Mouse (Mus musculus) erythroblast, embryonic 14.5 days (primary cell): ENCODE data around the gene Ppfibp1.

Experiments used
- GATA1 ChIP-seq: IDR thresholded peaks from 2 replicates; pipeline ENCODE4 v1.6.1; 2012; ENCODE audit warnings: low read length, inconsistent platforms, mixed read lengths
- TAL1 ChIP-seq: IDR thresholded peaks from 3 replicates; pipeline ENCODE4 v1.6.1; 2012; ENCODE audit warnings: low read length, inconsistent platforms, mixed read lengths

- no peak for TF ChIP-seq GATA1
- TF ChIP-seq TAL1, result no peak
Measured at GRCm38 (mm10) chr6:147079919-147080318, 191.6 kb downstream of the Ppfibp1 start.
